Mouse (Mus musculus) CH12.LX (cell line): ENCODE measurements around the gene Actb.

Source experiments
- BHLHE40 ChIP-seq: IDR thresholded peaks from 2 replicates; pipeline ENCODE4 v1.6.1; 2011; ENCODE audit warnings: mild to moderate bottlenecking, low read depth, low read length, improper control_type of control experiment
- CTCF ChIP-seq, 2 experiments: IDR thresholded peaks in 1 of 2; conservative IDR thresholded peaks in 1 of 2; 2 replicates each; pipeline ENCODE4 v1.5.1; 2011 to 2012; ENCODE audit warnings: low read depth in 2 of 2, low read length in 2 of 2, improper control_type of control experiment in 1 of 2, inconsistent platforms in 1 of 2, mild to moderate bottlenecking in 1 of 2, moderate library complexity in 1 of 2
- E2F4 ChIP-seq: IDR thresholded peaks from 2 replicates; pipeline ENCODE4 v1.6.1; 2011; ENCODE audit warnings: low read depth, low read length, improper control_type of control experiment; ENCODE audit not compliant: insufficient replicate concordance
- EP300 ChIP-seq: IDR thresholded peaks from 2 replicates; pipeline ENCODE4 v1.6.1; 2011; ENCODE audit warnings: low read length, improper control_type of control experiment
- JUND ChIP-seq: conservative IDR thresholded peaks from 2 replicates; pipeline ENCODE4 v1.6.1; 2011; ENCODE audit warnings: low read depth, low read length, improper control_type of control experiment
- MAFK ChIP-seq: IDR thresholded peaks from 2 replicates; pipeline ENCODE4 v1.6.1; 2011; ENCODE audit warnings: low read length, improper control_type of control experiment; ENCODE audit not compliant: insufficient replicate concordance
- MAX ChIP-seq: IDR thresholded peaks from 2 replicates; pipeline ENCODE4 v1.6.1; 2011; ENCODE audit warnings: low read length, improper control_type of control experiment
- MYC ChIP-seq: IDR thresholded peaks from 2 replicates; pipeline ENCODE4 v1.6.1; 2011; ENCODE audit warnings: low read depth, mild to moderate bottlenecking, improper control_type of control experiment, low read length
- POLR2A ChIP-seq: IDR thresholded peaks from 2 replicates; pipeline ENCODE4 v1.6.1; 2011; ENCODE audit warnings: low read depth, mild to moderate bottlenecking, improper control_type of control experiment, low read length
- POLR2AphosphoS2 ChIP-seq: IDR thresholded peaks from 2 replicates; pipeline ENCODE4 v1.6.1; 2011; ENCODE audit warnings: low read depth, low read length, improper control_type of control experiment
- TCF12 ChIP-seq: IDR thresholded peaks from 2 replicates; pipeline ENCODE4 v1.6.1; 2014; ENCODE audit warnings: low read depth, mild to moderate bottlenecking, inconsistent platforms, low read length, improper control_type of control experiment
- UBTF ChIP-seq: IDR thresholded peaks from 2 replicates; pipeline ENCODE4 v1.6.1; 2012; ENCODE audit warnings: low read depth, mild to moderate bottlenecking, inconsistent platforms, low read length, improper control_type of control experiment, moderate library complexity
- USF1 ChIP-seq: IDR thresholded peaks from 2 replicates; pipeline ENCODE4 v1.6.1; 2014; ENCODE audit warnings: low read depth, mild to moderate bottlenecking, inconsistent platforms, low read length, improper control_type of control experiment

GRCm38 (mm10) chr5:142898316-142898715, 8.2 kb downstream of the Actb start:
- TF ChIP-seq MAFK (no peak), BHLHE40 (no peak), POLR2A (no peak), CTCF (conservative IDR thresholded peaks at IDR 0.05 in 1 of 2, IDR thresholded peaks at IDR 0.05 in 1 of 2; ENCODE audit: low read depth in 2 of 2, low read length in 2 of 2) (no peak), MYC (no peak), MAX (no peak), POLR2AphosphoS2 (no peak), TCF12 (no peak), EP300 (no peak), USF1 (no peak), JUND (no peak), E2F4 (no peak), UBTF (no peak)
